Mouse (Mus musculus): ENCODE results near the gene Foxf2.

Foxf2 gene

GRCm38 (mm10) chr13:31625333-31626101 lies at the start of gene Foxf2:
Gene Foxf2, plus strand, starts transcription at chr13:31625816.
- DNase-seq: no peak

- peak; percentile 44 for DNase-seq
Observed at GRCm38 (mm10) chr13:31576696-31577095, 48.9 kb upstream of the Foxf2 start.

GRCm38 (mm10) chr13:31577576-31577975 lies 48.0 kb upstream of the Foxf2 start:
- no peak for DNase-seq

- peak; percentile 74 for DNase-seq
Observed at GRCm38 (mm10) chr13:31578389-31578788, 47.2 kb upstream of the Foxf2 start.

- peak; percentile 58 for DNase-seq
Observed at GRCm38 (mm10) chr13:31579866-31580265, 45.8 kb upstream of the Foxf2 start.

- DNase-seq: no peak
Observed at GRCm38 (mm10) chr13:31587341-31587740, 38.3 kb upstream of the Foxf2 start.

GRCm38 (mm10) chr13:31599576-31599975 lies 26.0 kb upstream of the Foxf2 start:
- DNase-seq: no peak

- DNase-seq: no peak
Observed at GRCm38 (mm10) chr13:31603964-31604363, 21.7 kb upstream of the Foxf2 start.

- no peak for DNase-seq
Observed at GRCm38 (mm10) chr13:31614724-31615465, 10.7 kb upstream of the Foxf2 start.

- DNase-seq: no peak
Observed at GRCm38 (mm10) chr13:31615561-31616165, 10.0 kb upstream of the Foxf2 start.

- DNase-seq: no peak
Observed at GRCm38 (mm10) chr13:31618001-31618400, 7.6 kb upstream of the Foxf2 start.

GRCm38 (mm10) chr13:31618416-31618815 lies 7.2 kb upstream of the Foxf2 start:
- DNase-seq: peak; percentile 46

- no peak for DNase-seq
Observed at GRCm38 (mm10) chr13:31618919-31619655, 6.5 kb upstream of the Foxf2 start.

GRCm38 (mm10) chr13:31619826-31620498 lies 5.7 kb upstream of the Foxf2 start:
- no peak for DNase-seq

GRCm38 (mm10) chr13:31620499-31620847 lies 5.1 kb upstream of the Foxf2 start:
- no peak for DNase-seq

- no peak for DNase-seq
Observed at GRCm38 (mm10) chr13:31620937-31621336, 4.7 kb upstream of the Foxf2 start.

GRCm38 (mm10) chr13:31621741-31622140 lies 3.9 kb upstream of the Foxf2 start:
- DNase-seq: no peak

- no peak for DNase-seq
Observed at GRCm38 (mm10) chr13:31622371-31622770, 3.2 kb upstream of the Foxf2 start.

GRCm38 (mm10) chr13:31623291-31623690 lies 2.3 kb upstream of the Foxf2 start:
- no peak for DNase-seq

- DNase-seq: no peak
Observed at GRCm38 (mm10) chr13:31623906-31624860, 1.4 kb upstream of the Foxf2 start.

- DNase-seq: no peak
Observed at GRCm38 (mm10) chr13:31624966-31625332, 667 bp upstream of the Foxf2 start.

All from kidney, adult 9 months (tissue).